Mouse (Mus musculus) liver, embryonic 12.5 days (tissue): ENCODE results near the gene Pibf1. TPM values are rescaled to one million over a fixed set of nuclear protein-coding genes. Genes with fewer than 3 reads are reported as not detected.

ENCODE experiments used
- ATAC-seq: fragments of 200-750 bp; cut with Nextera tagmentation; 2 replicates; pipeline ENCODE4 v1.8.0; 2017; ENCODE audit warnings: moderate number of reproducible peaks, mild to moderate bottlenecking, moderate library complexity
- H3K27ac ChIP-seq: fragments of 300-500 bp; sonication (generic); 2 replicates; pipeline ENCODE4 v1.5.1; 2016; ENCODE audit warnings: mild to moderate bottlenecking
- H3K27me3 ChIP-seq: fragments of 300-500 bp; sonication (generic); replicated peaks from 2 replicates; pipeline ENCODE4 v1.6.1; 2016; ENCODE audit warnings: mild to moderate bottlenecking, moderate library complexity
- H3K36me3 ChIP-seq: fragments of 300-500 bp; sonication (generic); 2 replicates; pipeline ENCODE4 v1.6.1; 2016; ENCODE audit warnings: mild to moderate bottlenecking, moderate library complexity
- H3K4me1 ChIP-seq: fragments of 300-500 bp; sonication (generic); 2 replicates; pipeline ENCODE4 v1.6.1; 2016
- H3K4me2 ChIP-seq: fragments of 300-500 bp; sonication (generic); 2 replicates; pipeline ENCODE4 v1.6.1; 2016; ENCODE audit warnings: mild to moderate bottlenecking, moderate library complexity
- H3K4me3 ChIP-seq: fragments of 300-500 bp; sonication (generic); 2 replicates; pipeline ENCODE4 v1.5.1; 2016; ENCODE audit warnings: mild to moderate bottlenecking, moderate library complexity
- H3K9ac ChIP-seq: fragments of 300-500 bp; sonication (generic); 2 replicates; pipeline ENCODE4 v1.6.1; 2016; ENCODE audit warnings: mild to moderate bottlenecking, moderate library complexity
- H3K9me3 ChIP-seq: fragments of 300-500 bp; sonication (generic); replicated peaks from 2 replicates; pipeline ENCODE4 v1.6.1; 2016; ENCODE audit warnings: mild to moderate bottlenecking, moderate library complexity
- WGBS: fragments of 180-500 bp; shearing (Covaris S2); methylation state at CpG from one replicate; pipeline ENCODE4 v1.1.7; 2016; ENCODE audit not compliant: insufficient replicate concordance; 5-methylcytosine and 5-hydroxymethylcytosine counted together
- polyA plus RNA-seq: library from polyadenylated mRNA; unstranded; fragments of >200 nt; fragmentation: Nextera tagmentation; extraction: Ambion mirVana; gene quantifications from 2 replicates; pipeline ENCODE4 v1.2.1, GENCODE M21; 2016

The Pibf1 gene
- polyA plus RNA-seq, 1 experiment from 2014 or later: 11.1 TPM

- Histone ChIP-seq H3K4me2 (no peak overlapping the region), H3K9me3 (no peaks in the 10 kb centered on the region), H3K9ac (no peak overlapping the region), H3K4me3 (no peak overlapping the region), H3K27ac (no peak overlapping the region), H3K36me3 (peaks cover 4% of the 10 kb centered on the region; the same call in 1 of the 2 replicates), H3K27me3 (no peaks in the 10 kb centered on the region), H3K4me1 (no peaks in the 10 kb centered on the region)
- WGBS: 89% methylated on average over 4 of the region's 4 CpGs
- no peak for ATAC-seq
These were observed 126.7 kb downstream of the Pibf1 start for GRCm38 (mm10) chr14:99225929-99226328.

GRCm38 (mm10) chr14:99229071-99229780 lies 130.0 kb downstream of the Pibf1 start:
- no peak overlapping the region for H3K9ac ChIP-seq
- WGBS: 69% methylated on average over 11 of the region's 11 CpGs
- ATAC-seq: no peak

GRCm38 (mm10) chr14:99233056-99233455 lies 133.8 kb downstream of the Pibf1 start:
- 81% methylated on average over 3 of the region's 3 CpGs for WGBS
- no peak for ATAC-seq

More at GRCm38 (mm10) chr14:99229071-99229780, 130.0 kb downstream of the Pibf1 start:
- Histone ChIP-seq H3K4me1 (no peaks in the 10 kb centered on the region), H3K36me3 (peaks cover 11% of the 10 kb centered on the region), H3K4me2 (no peak overlapping the region), H3K27me3 (no peaks in the 10 kb centered on the region), H3K27ac (no peak overlapping the region), H3K9me3 (no peaks in the 10 kb centered on the region), H3K4me3 (no peak overlapping the region)

GRCm38 (mm10) chr14:99237115-99237514 lies 137.9 kb downstream of the Pibf1 start:
- ATAC-seq: no peak
- no peak overlapping the region for H3K27ac ChIP-seq
- H3K27me3 ChIP-seq: no peaks in the 10 kb centered on the region
- H3K9ac ChIP-seq: no peak overlapping the region
- no peaks in the 10 kb centered on the region for H3K9me3 ChIP-seq
- H3K4me2 ChIP-seq: no peak overlapping the region
- peaks cover 7% of the 10 kb centered on the region; the same call in 1 of the 2 replicates for H3K36me3 ChIP-seq
- H3K4me1 ChIP-seq: no peaks in the 10 kb centered on the region
- H3K4me3 ChIP-seq: no peak overlapping the region
- WGBS: 78% methylated on average over 5 of the region's 5 CpGs

More at GRCm38 (mm10) chr14:99233056-99233455, 133.8 kb downstream of the Pibf1 start:
- Histone ChIP-seq H3K4me2 (no peak overlapping the region), H3K9me3 (no peaks in the 10 kb centered on the region), H3K27ac (no peak overlapping the region), H3K4me3 (no peak overlapping the region), H3K4me1 (no peaks in the 10 kb centered on the region), H3K9ac (no peak overlapping the region), H3K27me3 (no peaks in the 10 kb centered on the region), H3K36me3 (peaks cover 7% of the 10 kb centered on the region; the same call in 1 of the 2 replicates)

GRCm38 (mm10) chr14:99240563-99240962 lies 141.3 kb downstream of the Pibf1 start:
- H3K4me3 ChIP-seq: no peak overlapping the region
- peaks cover 17% of the 10 kb centered on the region; the same call in 1 of the 2 replicates for H3K36me3 ChIP-seq
- 81% methylated on average over 11 of the region's 11 CpGs for WGBS
- H3K4me1 ChIP-seq: no peaks in the 10 kb centered on the region
- no peaks in the 10 kb centered on the region for H3K9me3 ChIP-seq
- H3K27ac ChIP-seq: no peak overlapping the region
- no peak for ATAC-seq
- no peaks in the 10 kb centered on the region for H3K27me3 ChIP-seq
- no peak overlapping the region for H3K4me2 ChIP-seq
- H3K9ac ChIP-seq: no peak overlapping the region

GRCm38 (mm10) chr14:99244508-99244907 lies 145.3 kb downstream of the Pibf1 start:
- Histone ChIP-seq H3K4me2 (no peak overlapping the region), H3K9me3 (no peaks in the 10 kb centered on the region), H3K27ac (no peak overlapping the region), H3K9ac (no peak overlapping the region), H3K4me1 (no peaks in the 10 kb centered on the region), H3K27me3 (no peaks in the 10 kb centered on the region), H3K36me3 (peaks cover 17% of the 10 kb centered on the region; the same call in 1 of the 2 replicates), H3K4me3 (no peak overlapping the region)
- 58% methylated on average over 3 of the region's 3 CpGs for WGBS
- no peak for ATAC-seq

GRCm38 (mm10) chr14:99262026-99262425 lies 162.8 kb downstream of the Pibf1 start:
- ATAC-seq: no peak
- no peak overlapping the region for H3K4me3 ChIP-seq
- H3K9me3 ChIP-seq: no peaks in the 10 kb centered on the region
- no peak overlapping the region for H3K27ac ChIP-seq
- no peaks in the 10 kb centered on the region for H3K36me3 ChIP-seq
- 90% methylated on average over 12 of the region's 12 CpGs for WGBS
- no peaks in the 10 kb centered on the region for H3K27me3 ChIP-seq
- H3K9ac ChIP-seq: no peak overlapping the region
- peaks cover 18% of the 10 kb centered on the region for H3K4me1 ChIP-seq
- no peak overlapping the region for H3K4me2 ChIP-seq

- Histone ChIP-seq H3K4me3 (no peak overlapping the region), H3K9me3 (no peaks in the 10 kb centered on the region), H3K27me3 (no peaks in the 10 kb centered on the region), H3K4me1 (peaks cover 18% of the 10 kb centered on the region), H3K4me2 (no peak overlapping the region), H3K9ac (no peak overlapping the region), H3K36me3 (no peaks in the 10 kb centered on the region), H3K27ac (peak overlapping the region; percentile 33)
- ATAC-seq: peak; percentile 88
- WGBS: 34% methylated on average over 6 of the region's 6 CpGs
These were observed 164.6 kb downstream of the Pibf1 start for GRCm38 (mm10) chr14:99263816-99264215.

GRCm38 (mm10) chr14:99265791-99266190 lies 166.6 kb downstream of the Pibf1 start:
- WGBS: 42% methylated on average over 14 of the region's 14 CpGs
- H3K4me1 ChIP-seq: peaks cover 18% of the 10 kb centered on the region
- H3K27ac ChIP-seq: no peak overlapping the region
- H3K36me3 ChIP-seq: no peaks in the 10 kb centered on the region
- H3K4me2 ChIP-seq: 0 out of 2 replicates have a peak overlapping the region, but pooled peaks have one; percentile 10
- H3K4me3 ChIP-seq: no peak overlapping the region
- H3K9me3 ChIP-seq: no peaks in the 10 kb centered on the region
- no peak overlapping the region for H3K9ac ChIP-seq
- ATAC-seq: no peak
- no peaks in the 10 kb centered on the region for H3K27me3 ChIP-seq

- no peaks in the 10 kb centered on the region for H3K9me3 ChIP-seq
- H3K4me3 ChIP-seq: no peak overlapping the region
- H3K4me2 ChIP-seq: no peak overlapping the region
- H3K27me3 ChIP-seq: no peaks in the 10 kb centered on the region
- H3K4me1 ChIP-seq: peaks cover 18% of the 10 kb centered on the region
- H3K9ac ChIP-seq: no peak overlapping the region
- H3K36me3 ChIP-seq: no peaks in the 10 kb centered on the region
- no peak for ATAC-seq
- WGBS: 70% methylated on average over 5 of the region's 5 CpGs
- H3K27ac ChIP-seq: no peak overlapping the region
These were observed 167.5 kb downstream of the Pibf1 start for GRCm38 (mm10) chr14:99266749-99267148.

GRCm38 (mm10) chr14:99274056-99274455 lies 174.8 kb downstream of the Pibf1 start:
- H3K9me3 ChIP-seq: no peaks in the 10 kb centered on the region
- H3K4me2 ChIP-seq: no peak overlapping the region
- no peaks in the 10 kb centered on the region for H3K36me3 ChIP-seq
- 40% methylated on average over 2 of the region's 2 CpGs for WGBS
- no peak for ATAC-seq
- H3K4me3 ChIP-seq: no peak overlapping the region
- no peak overlapping the region for H3K9ac ChIP-seq
- peaks cover 3% of the 10 kb centered on the region; the same call in 1 of the 2 replicates for H3K27me3 ChIP-seq
- H3K27ac ChIP-seq: no peak overlapping the region
- no peaks in the 10 kb centered on the region for H3K4me1 ChIP-seq

- no peak overlapping the region for H3K4me2 ChIP-seq
- peaks cover 5% of the 10 kb centered on the region; the same call in 1 of the 2 replicates for H3K27me3 ChIP-seq
- ATAC-seq: no peak
- no peaks in the 10 kb centered on the region for H3K9me3 ChIP-seq
- no peak overlapping the region for H3K9ac ChIP-seq
- no peak overlapping the region for H3K27ac ChIP-seq
- H3K36me3 ChIP-seq: no peaks in the 10 kb centered on the region
- H3K4me1 ChIP-seq: no peaks in the 10 kb centered on the region
- no peak overlapping the region for H3K4me3 ChIP-seq
- WGBS: 32% methylated on average over 4 of the region's 4 CpGs
These were observed 176.6 kb downstream of the Pibf1 start for GRCm38 (mm10) chr14:99275827-99276226.
